Mouse (Mus musculus) adrenal gland, postnatal 25 days (tissue): ENCODE data around the gene Eda2r. TPM values are rescaled to one million over a fixed set of nuclear protein-coding genes. Genes with fewer than 3 reads are reported as not detected.

Experiments
- DNase-seq: peaks from one replicate; pipeline ENCODE4 v3.0.0; 2021; ENCODE audit warnings: mixed read lengths
- long read RNA-seq: library from polyadenylated mRNA; stranded (forward); transcript quantifications from one replicate; pipeline ENCODE4 v2.0.0, GENCODE M21; 2021
- total RNA-seq: library from RNA; stranded (reverse); gene quantifications from 2 replicates; pipeline ENCODE4 v1.2.3, GENCODE M21; 2021

Gene Eda2r
- 0.73 and 1.2 TPM in 2 replicates for total RNA-seq
- long read RNA-seq: 0 reads

DNA sequence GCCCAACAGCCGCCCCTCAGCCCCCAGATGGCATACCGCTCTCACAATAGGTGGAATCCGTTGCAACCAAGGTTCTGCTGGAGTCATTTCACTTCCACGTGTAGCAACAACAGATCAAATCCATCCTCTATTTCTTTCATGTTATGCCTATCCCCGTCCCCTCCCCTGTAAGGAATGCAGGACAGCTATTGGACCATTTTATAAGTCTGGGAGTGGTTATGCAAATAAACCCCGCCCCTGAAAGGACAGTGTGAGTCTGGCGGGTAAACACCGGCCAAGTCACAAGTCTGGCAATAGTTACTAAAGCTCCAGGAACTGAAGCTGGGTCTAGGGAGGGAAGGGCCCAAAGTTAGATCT lies at the start of gene Eda2r:
TSS of gene Eda2r (minus strand) at position 152 of the 357 bp plus-strand sequence.
- peak; percentile 13 for DNase-seq

DNA sequence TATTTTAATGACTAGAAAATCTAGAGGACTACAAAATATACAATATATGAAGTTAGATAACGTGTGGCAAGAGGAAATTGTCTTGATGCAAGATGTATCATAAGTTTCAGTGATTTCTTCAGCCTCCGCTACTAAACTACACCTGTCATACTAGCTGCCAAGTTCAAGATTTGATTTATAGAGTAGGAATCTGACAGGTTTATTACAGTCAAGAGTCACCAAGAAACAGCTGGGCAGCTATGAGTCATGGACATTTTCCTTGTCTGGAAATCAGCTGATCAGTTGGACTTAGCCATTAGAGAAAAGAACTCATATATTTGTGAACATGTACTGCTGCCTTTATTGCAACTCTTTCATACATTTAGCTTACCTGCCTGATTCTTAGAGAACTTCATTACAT lies 20.9 kb upstream of the Eda2r start:
- DNase-seq: no peak

DNA sequence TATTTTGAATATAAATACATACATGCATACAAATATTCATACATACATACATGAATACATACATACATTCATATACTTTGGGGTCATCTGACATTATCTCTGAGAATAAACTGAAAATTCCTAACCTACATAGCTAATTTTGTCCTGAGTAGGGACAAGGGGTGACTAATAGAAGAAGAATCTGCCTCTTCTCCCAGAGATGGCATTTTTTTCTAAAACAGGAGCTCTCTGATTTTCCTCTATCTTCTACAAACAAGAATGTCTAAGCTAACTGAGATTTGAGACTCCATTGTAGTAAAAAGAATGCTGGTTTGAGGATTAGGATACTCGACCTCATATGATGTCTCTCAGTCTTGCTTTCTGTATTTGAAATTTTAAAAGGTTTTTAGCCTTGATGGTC lies 1.1 kb upstream of the Eda2r start:
- DNase-seq: no peak

DNA sequence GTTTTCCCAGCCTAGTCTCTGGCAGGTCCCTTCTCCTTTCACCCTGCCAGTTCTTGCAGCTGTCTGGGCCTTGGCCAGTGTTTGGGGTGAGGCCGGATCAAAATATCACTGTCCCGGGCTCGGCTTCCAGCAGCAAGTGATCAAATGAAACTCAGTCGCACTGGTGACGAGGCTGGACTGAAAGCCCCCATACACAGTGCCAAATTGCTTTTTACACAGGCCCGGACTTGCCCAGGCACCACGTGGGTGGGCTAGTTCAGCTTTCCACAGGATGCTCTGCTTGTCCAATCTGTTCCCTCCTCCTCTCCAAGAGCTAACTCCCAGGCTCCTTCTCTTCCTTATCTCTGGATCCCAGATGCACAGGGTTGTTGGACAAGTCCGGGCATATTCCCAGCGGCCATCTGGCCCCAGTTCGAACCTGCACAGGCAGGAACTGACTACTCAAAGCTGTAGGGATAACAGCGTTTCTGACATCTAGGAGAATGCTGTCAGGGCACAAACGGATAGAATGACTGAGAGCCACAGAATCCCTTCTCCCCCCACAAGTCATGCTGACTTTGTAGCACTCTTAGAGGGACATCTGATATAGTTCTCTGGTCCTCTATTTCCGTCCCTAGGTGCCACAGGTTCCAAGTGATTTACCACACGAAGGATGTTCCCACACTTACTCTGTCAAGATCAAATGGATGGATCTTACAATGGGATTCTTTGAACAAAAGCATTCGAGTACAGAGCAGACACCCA lies 523 bp downstream of the Eda2r start:
- DNase-seq: peak; percentile 10

DNA sequence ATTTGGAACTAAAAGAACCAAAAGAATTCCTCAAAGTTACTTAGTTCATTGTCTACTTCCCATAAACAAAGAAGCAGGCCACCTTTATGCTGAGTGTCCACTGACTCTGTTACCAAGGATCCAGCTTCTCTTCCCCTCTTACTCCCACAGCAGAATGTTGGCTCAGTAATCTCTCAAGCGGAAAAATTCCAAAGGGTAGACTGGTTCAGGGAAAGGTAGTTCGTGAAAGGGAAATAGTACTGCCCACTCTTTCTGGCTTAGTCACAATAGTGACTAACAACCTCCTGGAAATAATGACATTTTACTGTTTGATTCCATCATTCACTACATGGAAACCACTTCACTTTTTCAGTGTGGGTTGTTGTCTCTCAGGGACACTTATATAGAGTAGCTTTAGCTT lies 4.2 kb downstream of the Eda2r start:
- no peak for DNase-seq

DNA sequence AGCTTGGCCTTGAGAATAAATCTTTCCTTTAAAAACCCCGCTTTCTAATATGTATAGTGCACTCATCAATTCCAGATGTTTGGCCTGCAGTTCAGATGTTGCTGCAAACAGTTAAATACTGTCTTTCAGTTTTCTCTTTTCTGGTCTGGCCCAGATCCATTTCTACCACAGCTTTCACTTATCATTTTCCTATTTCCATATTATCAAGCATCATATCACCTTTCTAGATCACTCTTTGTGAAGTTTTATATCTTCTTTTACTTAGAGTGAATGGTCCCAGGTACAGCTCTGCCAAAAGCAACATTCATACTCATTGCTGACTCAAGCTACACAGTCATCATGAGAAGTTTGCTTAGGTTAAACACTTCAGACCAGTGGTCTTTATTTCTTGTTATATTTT lies 7.8 kb downstream of the Eda2r start:
- no peak for DNase-seq

DNA sequence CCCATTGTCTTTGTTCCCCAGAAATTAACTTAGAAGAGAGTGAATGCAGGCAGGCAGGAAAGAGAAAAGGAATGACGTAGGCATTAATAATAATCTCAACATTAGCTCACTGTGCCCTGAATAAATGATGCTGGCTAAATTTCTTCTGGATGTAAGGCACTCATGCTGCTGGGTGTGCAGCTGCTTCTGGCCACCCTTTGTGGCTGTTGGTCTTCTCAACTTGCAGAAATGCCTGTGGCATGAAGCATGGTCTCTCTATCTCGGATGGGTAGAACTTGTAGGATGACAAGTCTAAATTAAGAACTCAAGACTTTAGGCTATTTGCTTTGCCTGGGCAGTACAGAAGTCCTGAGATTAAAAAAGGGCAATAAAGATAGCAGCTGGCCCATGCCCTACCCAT lies 8.3 kb downstream of the Eda2r start:
- DNase-seq: no peak

DNA sequence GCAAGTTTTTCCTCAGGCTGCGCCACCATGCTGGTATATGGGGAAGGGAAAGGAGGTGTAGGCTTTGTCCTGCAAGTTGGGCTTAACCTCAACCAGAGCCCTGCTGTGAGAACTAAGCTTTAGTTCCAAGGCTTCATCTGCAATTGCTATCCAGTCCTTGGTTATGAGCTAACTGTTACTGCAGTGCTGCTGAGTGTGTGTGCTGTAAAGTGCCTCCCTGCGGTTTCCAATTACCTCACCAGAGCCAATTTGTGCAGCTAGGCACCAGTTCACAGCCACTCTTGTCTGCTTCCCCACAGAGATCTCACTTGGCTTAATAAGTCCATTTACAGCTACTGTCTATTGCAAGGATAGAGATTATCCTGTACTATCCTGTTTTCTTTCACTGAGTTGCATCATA lies 16.1 kb downstream of the Eda2r start:
- DNase-seq: no peak

DNA sequence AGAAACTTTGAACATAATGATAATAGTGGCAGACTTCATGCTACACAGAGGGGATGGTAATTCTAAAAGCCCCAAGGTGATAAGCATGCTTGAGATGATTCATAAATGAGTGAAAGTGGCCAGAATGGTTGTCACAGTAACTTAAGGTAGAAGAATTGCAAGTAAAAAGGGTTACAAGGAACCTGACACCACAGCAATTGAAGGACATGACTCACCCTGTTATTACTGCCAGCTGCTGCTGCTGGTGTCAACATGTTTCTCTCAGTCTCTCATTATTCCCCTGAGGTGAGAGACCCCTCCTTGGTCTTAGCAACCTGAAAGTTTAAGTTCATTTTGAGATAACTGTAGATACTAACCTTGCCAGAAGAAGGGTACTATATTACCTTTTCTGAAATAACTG lies 49.1 kb downstream of the Eda2r start:
- no peak for DNase-seq
